Mouse (Mus musculus): ENCODE measurements around the gene Adarb2.

- TF ChIP-seq POLR2A (IDR thresholded peaks at IDR 0.05; ENCODE audit: borderline replicate concordance, insufficient read depth, low read length) (no peak), CTCF (IDR thresholded peaks at IDR 0.05; ENCODE audit: borderline replicate concordance, insufficient read depth, low read depth, low read length) (no peak)
These were observed 221.5 kb downstream of the Adarb2 start for GRCm38 (mm10) chr13:8424019-8424719.
